Mouse (Mus musculus) kidney, postnatal 36 days (tissue): ENCODE results near the gene Slc5a3.

Experiments used
- DNase-seq, 2 experiments: peaks; one replicate each; pipeline ENCODE4 v3.0.0; 2021 to 2022; ENCODE audit warnings: mixed read lengths in 2 of 2

Slc5a3 gene

DNA sequence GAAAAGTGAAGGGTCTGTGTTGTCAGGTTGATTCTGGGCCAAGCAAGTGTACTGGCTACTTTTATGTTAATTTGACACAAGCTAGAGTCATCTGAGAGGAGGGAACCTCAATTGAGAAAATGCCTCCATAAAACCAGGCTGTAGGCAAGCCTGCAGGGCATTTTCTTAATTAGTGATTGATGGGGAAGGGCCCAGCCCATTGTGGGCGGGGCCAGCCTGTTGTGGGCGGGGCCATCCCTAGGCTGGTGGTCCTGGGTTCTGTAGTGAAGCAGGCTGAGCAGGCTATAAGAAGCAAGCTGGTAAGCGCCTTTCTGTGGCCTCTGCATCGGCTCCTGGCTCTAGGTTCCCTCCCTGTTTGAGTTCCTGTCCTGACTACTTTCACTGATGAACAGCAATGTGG is 69.1 kb downstream of the Slc5a3 start:
- no peak for DNase-seq

DNA sequence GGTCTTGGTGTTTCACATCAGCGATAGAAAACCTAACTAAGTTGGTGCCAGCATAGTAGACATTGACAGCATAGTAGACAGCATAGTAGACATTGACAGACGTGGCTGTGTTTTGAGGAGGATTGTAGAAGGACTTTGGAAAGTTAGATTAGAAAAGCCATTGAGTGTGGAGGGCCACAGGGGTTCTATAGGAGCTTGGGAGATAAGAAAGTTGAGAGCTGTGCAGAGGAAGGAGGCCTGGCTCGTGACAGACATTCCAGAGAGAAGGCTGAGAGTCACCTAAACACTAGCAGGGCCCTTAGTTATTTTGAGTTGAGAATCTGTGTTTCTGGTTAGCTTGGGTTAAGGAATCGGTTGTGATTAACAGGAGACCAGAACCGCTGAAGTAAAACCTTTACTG is 69.5 kb downstream of the Slc5a3 start:
- DNase-seq: no peak

DNA sequence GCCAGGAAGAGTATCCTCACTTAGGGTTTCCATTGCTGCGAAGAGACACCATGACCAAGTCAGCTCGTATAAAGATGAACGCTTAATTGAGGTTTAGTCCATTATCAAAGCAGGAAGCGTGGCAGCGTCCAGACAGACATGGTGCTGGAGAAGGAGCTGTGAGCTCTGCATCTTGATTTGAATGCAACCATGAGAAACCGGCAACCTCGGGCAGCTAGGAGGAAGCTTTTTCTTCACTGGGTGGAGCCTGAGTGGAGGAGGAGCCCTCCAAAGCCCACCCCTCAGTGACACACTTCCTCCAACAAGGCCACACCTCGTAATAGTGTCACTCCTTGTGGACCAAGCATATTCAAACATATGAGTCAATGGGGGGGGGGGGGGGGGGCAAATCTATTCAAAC is 71.7 kb downstream of the Slc5a3 start:
- no peak for DNase-seq

DNA sequence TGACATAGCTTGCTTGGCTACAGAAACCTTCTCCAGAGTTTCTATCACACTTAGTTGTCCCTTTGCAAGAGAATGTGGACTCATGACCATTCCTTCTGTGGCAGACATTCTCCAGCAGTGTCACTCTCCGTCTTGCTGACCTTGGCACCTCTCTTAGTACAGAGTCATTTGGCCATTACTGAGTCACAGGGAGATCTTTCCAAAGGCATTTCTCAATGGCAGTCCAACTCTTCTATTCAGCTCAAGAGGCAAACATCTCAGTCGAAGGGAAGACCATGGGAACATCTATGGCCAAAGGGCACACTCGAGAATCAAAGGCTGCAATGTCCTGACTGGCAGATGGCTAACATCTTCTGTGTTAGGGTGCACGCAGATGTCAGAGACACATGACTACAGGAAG is 74.4 kb downstream of the Slc5a3 start:
- DNase-seq: no peak

DNA sequence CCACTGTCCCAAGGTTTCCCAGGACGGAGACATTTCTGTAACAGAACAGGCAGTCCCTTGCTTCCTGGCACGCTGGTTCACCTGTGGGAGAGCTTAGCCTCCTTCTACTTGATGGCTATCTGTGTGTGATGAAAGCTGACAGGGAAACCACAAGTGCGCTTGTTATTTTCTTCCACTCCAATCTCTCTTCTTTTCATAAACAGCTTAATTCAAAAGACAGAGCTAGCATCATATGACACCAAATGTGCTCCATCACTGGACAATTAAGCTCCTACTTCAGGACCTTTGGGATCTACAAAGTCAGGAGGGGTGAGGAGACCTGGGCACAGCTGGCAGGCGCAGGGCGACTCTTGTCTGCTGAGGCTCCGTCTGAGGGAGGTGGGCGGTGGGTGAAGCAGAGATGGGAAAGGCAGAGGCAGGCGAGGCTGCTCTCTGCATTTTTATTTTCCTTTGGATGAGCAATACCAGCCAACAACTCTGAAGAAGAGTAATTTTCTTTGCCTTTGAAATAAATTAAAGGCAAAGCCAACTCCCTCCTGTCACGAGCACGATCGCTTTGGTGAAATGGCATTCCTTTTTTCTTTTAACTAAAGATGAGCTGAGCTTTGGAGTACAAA is 76.1 kb downstream of the Slc5a3 start:
- no peak for DNase-seq

DNA sequence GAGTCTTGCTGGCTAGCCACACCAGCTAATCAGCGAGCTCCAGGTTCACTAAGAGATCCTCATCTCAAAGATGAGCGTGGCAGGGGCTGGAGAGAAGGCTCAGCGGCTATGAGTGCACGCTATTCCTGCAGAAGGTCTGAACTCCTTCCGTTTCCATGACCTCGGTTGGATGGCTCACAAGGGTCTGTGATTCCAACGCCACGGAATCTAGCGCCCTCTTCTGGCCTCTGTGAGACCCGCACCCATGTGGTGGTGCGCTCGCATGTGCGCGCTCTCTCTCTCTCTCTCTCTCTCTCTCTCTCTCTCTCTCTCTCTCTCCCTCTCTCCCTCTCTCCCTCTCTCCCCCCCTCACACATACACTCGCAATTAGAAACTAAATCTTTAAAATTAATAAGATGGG is 78.2 kb downstream of the Slc5a3 start:
- DNase-seq: no peak
